Mouse (Mus musculus) T-helper 1 cell (primary cell): ENCODE measurements around the gene Vgf.

Experiments
- in situ Hi-C: fragments of 300-600 bp; cut with MboI, MseI; formaldehyde crosslinking; loops from one replicate; pipeline ENCODE4 v1.15.1; 2025; ENCODE audit warnings: high pct_unique_total_duplicates

Vgf gene

GRCm38 (mm10) chr5:137070881-137071605 lies 44.9 kb downstream of the Vgf start:
- in situ Hi-C loops = no loop called here

GRCm38 (mm10) chr5:137072079-137072960 lies 46.1 kb downstream of the Vgf start, which contains the start of gene Serpine1:
Serpine1 (minus strand) TSS chr5:137072268.
- in situ Hi-C loops = no loop called here

GRCm38 (mm10) chr5:137073141-137073540 lies 46.9 kb downstream of the Vgf start:
- in situ Hi-C loops = no loop called here

GRCm38 (mm10) chr5:137074191-137074651 lies 48.0 kb downstream of the Vgf start:
- in situ Hi-C loops = no loop called here

- in situ Hi-C loops = no loop called here
Observed at GRCm38 (mm10) chr5:137075726-137076125, 49.5 kb downstream of the Vgf start.

GRCm38 (mm10) chr5:137076191-137076930 lies 50.2 kb downstream of the Vgf start:
- in situ Hi-C loops = no loop called here

GRCm38 (mm10) chr5:137077187-137077586 lies 51.0 kb downstream of the Vgf start:
- in situ Hi-C loops = no loop called here

- in situ Hi-C loops = no loop called here
Observed at GRCm38 (mm10) chr5:137078041-137078440, 51.8 kb downstream of the Vgf start.

- in situ Hi-C loops = no loop called here
Observed at GRCm38 (mm10) chr5:137078616-137079015, 52.4 kb downstream of the Vgf start.

- in situ Hi-C loops = no loop called here
Observed at GRCm38 (mm10) chr5:137079849-137080248, 53.7 kb downstream of the Vgf start.
